Mouse (Mus musculus): ENCODE measurements around the gene Lrp10. TPM values are rescaled to one million over a fixed set of nuclear protein-coding genes. Genes with fewer than 3 reads are reported as not detected.

The Lrp10 gene
- polyA plus RNA-seq, 1 experiment from 2014 or later, result 30.8 TPM

- no peak overlapping the region for H3K9ac ChIP-seq (replicated peaks; ENCODE audit: low read depth, low read length)
- H3K27ac ChIP-seq (ENCODE audit: low read length), result no peak overlapping the region
- no peak for ATAC-seq
- no peaks in the 10 kb centered on the region for H3K9me3 ChIP-seq (ENCODE audit: control insufficient read depth, low read length)
- peaks cover 11% of the 10 kb centered on the region for H3K4me1 ChIP-seq (replicated peaks; ENCODE audit: control insufficient read depth, insufficient read depth, low read length)
- no peak overlapping the region for H3K4me3 ChIP-seq (replicated peaks; ENCODE audit: low read length)
- no peaks in the 10 kb centered on the region for H3K36me3 ChIP-seq (ENCODE audit: control insufficient read depth, insufficient read depth)
- no peak overlapping the region for H3K4me2 ChIP-seq (ENCODE audit: low read length)
- 0 out of 2 replicates have a peak, but pooled peaks cover 8% of the 10 kb centered on the region for H3K27me3 ChIP-seq (replicated peaks; ENCODE audit: control insufficient read depth, insufficient read depth, low read length)
- 85% methylated on average over 8 of the region's 8 CpGs for WGBS
Observed at GRCm38 (mm10) chr14:54481402-54481801, 17.5 kb downstream of the Lrp10 start.

- ATAC-seq, result no peak
- Histone ChIP-seq H3K9me3 (ENCODE audit: control insufficient read depth, low read length) (no peaks in the 10 kb centered on the region), H3K27me3 (replicated peaks; ENCODE audit: control insufficient read depth, insufficient read depth, low read length) (0 out of 2 replicates have a peak, but pooled peaks cover 8% of the 10 kb centered on the region), H3K36me3 (ENCODE audit: control insufficient read depth, insufficient read depth) (no peaks in the 10 kb centered on the region), H3K9ac (replicated peaks; ENCODE audit: low read depth, low read length) (no peak overlapping the region), H3K4me1 (replicated peaks; ENCODE audit: control insufficient read depth, insufficient read depth, low read length) (peaks cover 5% of the 10 kb centered on the region), H3K4me2 (ENCODE audit: low read length) (no peak overlapping the region), H3K27ac (ENCODE audit: low read length) (no peak overlapping the region), H3K4me3 (replicated peaks; ENCODE audit: low read length) (no peak overlapping the region)
- 41% methylated on average over 9 of the region's 9 CpGs for WGBS
Observed at GRCm38 (mm10) chr14:54482498-54482897, 18.6 kb downstream of the Lrp10 start.

- Histone ChIP-seq H3K36me3 (ENCODE audit: control insufficient read depth, insufficient read depth) (no peaks in the 10 kb centered on the region), H3K4me1 (replicated peaks; ENCODE audit: control insufficient read depth, insufficient read depth, low read length) (no peaks in the 10 kb centered on the region), H3K4me3 (replicated peaks; ENCODE audit: low read length) (no peak overlapping the region), H3K27me3 (replicated peaks; ENCODE audit: control insufficient read depth, insufficient read depth, low read length) (no peaks in the 10 kb centered on the region), H3K9me3 (ENCODE audit: control insufficient read depth, low read length) (no peaks in the 10 kb centered on the region), H3K27ac (ENCODE audit: low read length) (no peak overlapping the region), H3K4me2 (ENCODE audit: low read length) (no peak overlapping the region), H3K9ac (replicated peaks; ENCODE audit: low read depth, low read length) (no peak overlapping the region)
- WGBS, result 91% methylated on average over 7 of the region's 7 CpGs
- ATAC-seq, result no peak
Observed at GRCm38 (mm10) chr14:54485899-54486298, 22.0 kb downstream of the Lrp10 start.

GRCm38 (mm10) chr14:54487732-54488131 is 23.8 kb downstream of the Lrp10 start:
- 0 out of 2 replicates have a peak, but pooled peaks have one; percentile 38 for ATAC-seq
- no peak overlapping the region for H3K4me2 ChIP-seq (ENCODE audit: low read length)
- 70% methylated on average over 2 of the region's 2 CpGs for WGBS
- no peaks in the 10 kb centered on the region for H3K36me3 ChIP-seq (ENCODE audit: control insufficient read depth, insufficient read depth)
- H3K4me1 ChIP-seq (replicated peaks; ENCODE audit: control insufficient read depth, insufficient read depth, low read length), result no peaks in the 10 kb centered on the region
- H3K9ac ChIP-seq (replicated peaks; ENCODE audit: low read depth, low read length), result no peak overlapping the region
- H3K9me3 ChIP-seq (ENCODE audit: control insufficient read depth, low read length), result no peaks in the 10 kb centered on the region
- no peak overlapping the region for H3K4me3 ChIP-seq (replicated peaks; ENCODE audit: low read length)
- no peak overlapping the region for H3K27ac ChIP-seq (ENCODE audit: low read length)
- no peaks in the 10 kb centered on the region for H3K27me3 ChIP-seq (replicated peaks; ENCODE audit: control insufficient read depth, insufficient read depth, low read length)

- no peaks in the 10 kb centered on the region for H3K9me3 ChIP-seq (ENCODE audit: control insufficient read depth, low read length)
- H3K27ac ChIP-seq (ENCODE audit: low read length), result no peak overlapping the region
- H3K27me3 ChIP-seq (replicated peaks; ENCODE audit: control insufficient read depth, insufficient read depth, low read length), result no peaks in the 10 kb centered on the region
- no peak overlapping the region for H3K4me3 ChIP-seq (replicated peaks; ENCODE audit: low read length)
- no peaks in the 10 kb centered on the region for H3K4me1 ChIP-seq (replicated peaks; ENCODE audit: control insufficient read depth, insufficient read depth, low read length)
- H3K36me3 ChIP-seq (ENCODE audit: control insufficient read depth, insufficient read depth), result no peaks in the 10 kb centered on the region
- H3K9ac ChIP-seq (replicated peaks; ENCODE audit: low read depth, low read length), result no peak overlapping the region
- ATAC-seq, result no peak
- H3K4me2 ChIP-seq (ENCODE audit: low read length), result no peak overlapping the region
Observed at GRCm38 (mm10) chr14:54488350-54488749, 24.4 kb downstream of the Lrp10 start.

- Histone ChIP-seq H3K4me2 (ENCODE audit: low read length) (no peak overlapping the region), H3K9ac (replicated peaks; ENCODE audit: low read depth, low read length) (no peak overlapping the region), H3K27ac (ENCODE audit: low read length) (no peak overlapping the region), H3K4me1 (replicated peaks; ENCODE audit: control insufficient read depth, insufficient read depth, low read length) (no peaks in the 10 kb centered on the region), H3K36me3 (ENCODE audit: control insufficient read depth, insufficient read depth) (no peaks in the 10 kb centered on the region), H3K27me3 (replicated peaks; ENCODE audit: control insufficient read depth, insufficient read depth, low read length) (no peaks in the 10 kb centered on the region), H3K9me3 (ENCODE audit: control insufficient read depth, low read length) (no peaks in the 10 kb centered on the region), H3K4me3 (replicated peaks; ENCODE audit: low read length) (no peak overlapping the region)
- peak; percentile 75 for ATAC-seq
- WGBS, result 66% methylated on average over 18 of the region's 18 CpGs
Observed at GRCm38 (mm10) chr14:54492345-54493131, 28.6 kb downstream of the Lrp10 start.

GRCm38 (mm10) chr14:54493236-54493635 is 29.3 kb downstream of the Lrp10 start:
- no peaks in the 10 kb centered on the region for H3K9me3 ChIP-seq (ENCODE audit: control insufficient read depth, low read length)
- H3K36me3 ChIP-seq (ENCODE audit: control insufficient read depth, insufficient read depth), result no peaks in the 10 kb centered on the region
- H3K4me1 ChIP-seq (replicated peaks; ENCODE audit: control insufficient read depth, insufficient read depth, low read length), result no peaks in the 10 kb centered on the region
- H3K4me3 ChIP-seq (replicated peaks; ENCODE audit: low read length), result no peak overlapping the region
- H3K27ac ChIP-seq (ENCODE audit: low read length), result no peak overlapping the region
- H3K4me2 ChIP-seq (ENCODE audit: low read length), result no peak overlapping the region
- no peak overlapping the region for H3K9ac ChIP-seq (replicated peaks; ENCODE audit: low read depth, low read length)
- WGBS, result 88% methylated on average over 5 of the region's 5 CpGs
- no peaks in the 10 kb centered on the region for H3K27me3 ChIP-seq (replicated peaks; ENCODE audit: control insufficient read depth, insufficient read depth, low read length)
- ATAC-seq, result no peak

- Histone ChIP-seq H3K9me3 (ENCODE audit: control insufficient read depth, low read length) (no peaks in the 10 kb centered on the region), H3K4me3 (replicated peaks; ENCODE audit: low read length) (no peak overlapping the region), H3K27ac (ENCODE audit: low read length) (no peak overlapping the region), H3K9ac (replicated peaks; ENCODE audit: low read depth, low read length) (no peak overlapping the region), H3K36me3 (ENCODE audit: control insufficient read depth, insufficient read depth) (no peaks in the 10 kb centered on the region), H3K4me1 (replicated peaks; ENCODE audit: control insufficient read depth, insufficient read depth, low read length) (no peaks in the 10 kb centered on the region), H3K27me3 (replicated peaks; ENCODE audit: control insufficient read depth, insufficient read depth, low read length) (no peaks in the 10 kb centered on the region), H3K4me2 (ENCODE audit: low read length) (no peak overlapping the region)
- WGBS, result 2% methylated on average over 3 of the region's 3 CpGs
- no peak for ATAC-seq
Observed at GRCm38 (mm10) chr14:54494234-54494633, 30.3 kb downstream of the Lrp10 start.

GRCm38 (mm10) chr14:54496706-54497105 is 32.8 kb downstream of the Lrp10 start:
- H3K27me3 ChIP-seq (replicated peaks; ENCODE audit: control insufficient read depth, insufficient read depth, low read length), result no peaks in the 10 kb centered on the region
- ATAC-seq, result no peak
- H3K36me3 ChIP-seq (ENCODE audit: control insufficient read depth, insufficient read depth), result no peaks in the 10 kb centered on the region
- WGBS, result 87% methylated on average over 14 of the region's 14 CpGs
- no peaks in the 10 kb centered on the region for H3K4me1 ChIP-seq (replicated peaks; ENCODE audit: control insufficient read depth, insufficient read depth, low read length)
- H3K9ac ChIP-seq (replicated peaks; ENCODE audit: low read depth, low read length), result no peak overlapping the region
- H3K9me3 ChIP-seq (ENCODE audit: control insufficient read depth, low read length), result no peaks in the 10 kb centered on the region
- H3K4me2 ChIP-seq (ENCODE audit: low read length), result no peak overlapping the region
- no peak overlapping the region for H3K4me3 ChIP-seq (replicated peaks; ENCODE audit: low read length)
- no peak overlapping the region for H3K27ac ChIP-seq (ENCODE audit: low read length)

All from forebrain, embryonic 16.5 days (tissue).